Mouse (Mus musculus) ES-E14 (cell line): Measurements from ENCODE around the gene Adgb. TPM values are rescaled to one million over a fixed set of nuclear protein-coding genes. Genes with fewer than 3 reads are reported as not detected.

ENCODE experiments used
- DNase-seq: peaks from one replicate; pipeline ENCODE4 v3.0.0-alpha.2; 2013; ENCODE audit warnings: low read depth, low spot score
- H3K27ac ChIP-seq: 2 replicates; pipeline ENCODE4 v1.5.1; 2012; ENCODE audit warnings: low read depth, mild to moderate bottlenecking, low read length, moderate library complexity, mixed read lengths; ENCODE audit not compliant: poor library complexity, insufficient read depth, severe bottlenecking
- H3K36me3 ChIP-seq: 2 replicates; pipeline ENCODE4 v1.6.1; 2012; ENCODE audit warnings: mild to moderate bottlenecking, low read length, moderate library complexity, mixed read lengths; ENCODE audit not compliant: control insufficient read depth, poor library complexity, insufficient read depth, severe bottlenecking
- H3K4me1 ChIP-seq, 2 experiments: fragments of 150-350 bp in 1 of 2; sonication (generic) in 1 of 2; 2 replicates each; pipeline ENCODE4 v1.6.1; 2012; ENCODE audit warnings: low read length in 2 of 2, mild to moderate bottlenecking in 1 of 2, mixed read lengths in 1 of 2; ENCODE audit not compliant: control insufficient read depth in 2 of 2, insufficient read depth in 2 of 2, poor library complexity in 1 of 2
- H3K4me3 ChIP-seq, 2 experiments: fragments of 150-350 bp in 1 of 2; sonication (generic) in 1 of 2; 2 replicates each; pipeline ENCODE4 v1.5.1; 2012; ENCODE audit warnings: low read length in 2 of 2, low read depth in 1 of 2, mild to moderate bottlenecking in 1 of 2, mixed read lengths in 1 of 2; ENCODE audit not compliant: insufficient read depth in 1 of 2, poor library complexity in 1 of 2, severe bottlenecking in 1 of 2
- H3K9ac ChIP-seq: 2 replicates; pipeline ENCODE4 v1.6.1; 2012; ENCODE audit warnings: low read depth, mild to moderate bottlenecking, low read length, mixed read lengths; ENCODE audit not compliant: poor library complexity, insufficient read depth, severe bottlenecking
- H3K9me3 ChIP-seq: fragments of 150-350 bp; sonication (generic); 2 replicates; pipeline ENCODE4 v1.6.1; 2012; ENCODE audit warnings: low read depth, mild to moderate bottlenecking, low read length; ENCODE audit not compliant: control insufficient read depth, insufficient read depth
- CHD2 ChIP-seq: IDR thresholded peaks from 2 replicates; pipeline ENCODE4 v1.6.1; 2014; ENCODE audit warnings: mild to moderate bottlenecking, low read depth, low read length, inconsistent platforms
- HCFC1 ChIP-seq: IDR thresholded peaks from 2 replicates; pipeline ENCODE4 v1.6.1; 2012; ENCODE audit warnings: low read length, inconsistent platforms, borderline replicate concordance; ENCODE audit not compliant: insufficient read depth
- MAFK ChIP-seq: IDR thresholded peaks from 2 replicates; pipeline ENCODE4 v1.6.1; 2014; ENCODE audit warnings: mild to moderate bottlenecking, low read depth, low read length, inconsistent platforms; ENCODE audit not compliant: insufficient read depth
- ZC3H11A ChIP-seq: IDR thresholded peaks from 2 replicates; pipeline ENCODE4 v1.6.1; 2012; ENCODE audit warnings: low read depth, mild to moderate bottlenecking, inconsistent platforms, low read length, borderline replicate concordance
- ZNF384 ChIP-seq: IDR thresholded peaks from 2 replicates; pipeline ENCODE4 v1.6.1; 2012; ENCODE audit warnings: low read depth, low read length, inconsistent platforms
- in situ Hi-C, 2 experiments: fragments of 600-800 bp; cut with MboI; formaldehyde crosslinking; loops; one replicate each; pipeline ENCODE4 v1.15.1; 2025; ENCODE audit warnings: low sequenced_read_pairs in 2 of 2, inconsistent platforms in 1 of 2; ENCODE audit not compliant: unreplicated experiment in 2 of 2
- total RNA-seq: library from RNA; depleted of rRNA; stranded (reverse); fragments of 300-350 nt; gene quantifications from 2 replicates; pipeline ENCODE4 v1.2.3, GENCODE M21; 2012

Gene Adgb
- total RNA-seq, 1 experiment, result not detected

DNA sequence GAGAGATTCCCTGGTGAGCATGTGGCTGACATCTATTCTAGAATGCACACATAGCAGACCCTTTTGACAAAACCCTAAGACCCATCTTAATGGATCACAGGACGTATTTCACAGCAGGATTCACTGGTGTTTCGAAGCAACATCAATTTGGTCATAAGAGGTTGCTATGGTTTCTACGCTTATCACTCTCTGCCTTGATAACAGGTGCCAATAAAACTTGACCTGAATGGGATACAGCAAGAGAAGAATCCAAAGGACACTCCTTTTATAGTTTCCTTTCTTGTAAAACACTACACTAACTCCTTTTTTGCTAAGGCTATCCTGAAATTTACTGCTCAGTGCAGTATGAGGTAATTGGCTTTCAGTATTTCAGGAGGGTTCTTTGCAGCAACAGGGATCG lies 163.1 kb downstream of the Adgb start:
- Histone ChIP-seq H3K4me1 (no peaks in the 10 kb centered on the region), H3K36me3 (no peaks in the 10 kb centered on the region), H3K9ac (no peak overlapping the region), H3K9me3 (no peaks in the 10 kb centered on the region), H3K4me3 (no peak overlapping the region), H3K27ac (no peak overlapping the region)
- DNase-seq, result no peak
- TF ChIP-seq MAFK, result no peak
- in situ Hi-C loops, result loop anchor here in 1 of 2 experiments (25.0 kb wide), 1 partner anchor 497 kb away; no protein-coding TSS in a partner anchor

- in situ Hi-C loops, result loop anchor here in 1 of 2 experiments (25.0 kb wide), 1 partner anchor 495 kb away; no protein-coding TSS in a partner anchor
- no peak for DNase-seq
- no peaks in the 10 kb centered on the region for H3K36me3 ChIP-seq
- no peak overlapping the region for H3K27ac ChIP-seq
- no peak overlapping the region for H3K4me3 ChIP-seq
- no peak overlapping the region for H3K9ac ChIP-seq
- H3K9me3 ChIP-seq, result no peaks in the 10 kb centered on the region
- no peaks in the 10 kb centered on the region for H3K4me1 ChIP-seq
- TF ChIP-seq ZC3H11A, result no peak
- no peak for TF ChIP-seq ZNF384
- TF ChIP-seq CHD2, result no peak
- no peak for TF ChIP-seq MAFK
- TF ChIP-seq HCFC1, result no peak
Observed at GRCm38 (mm10) chr10:10307384-10307783, 164.7 kb downstream of the Adgb start.

- Histone ChIP-seq H3K27ac (no peak overlapping the region), H3K9me3 (no peaks in the 10 kb centered on the region), H3K4me1 (no peaks in the 10 kb centered on the region), H3K9ac (no peak overlapping the region), H3K4me3 (no peak overlapping the region), H3K36me3 (no peaks in the 10 kb centered on the region)
- TF ChIP-seq ZNF384, result no peak
- no peak for TF ChIP-seq CHD2
- TF ChIP-seq ZC3H11A, result no peak
- no peak for TF ChIP-seq HCFC1
- TF ChIP-seq MAFK, result no peak
- DNase-seq, result no peak
- in situ Hi-C loops, result loop anchor here in 1 of 2 experiments (25.0 kb wide), 1 partner anchor 492 kb away; no protein-coding TSS in a partner anchor
Observed at GRCm38 (mm10) chr10:10304370-10304769, 167.8 kb downstream of the Adgb start.

DNA sequence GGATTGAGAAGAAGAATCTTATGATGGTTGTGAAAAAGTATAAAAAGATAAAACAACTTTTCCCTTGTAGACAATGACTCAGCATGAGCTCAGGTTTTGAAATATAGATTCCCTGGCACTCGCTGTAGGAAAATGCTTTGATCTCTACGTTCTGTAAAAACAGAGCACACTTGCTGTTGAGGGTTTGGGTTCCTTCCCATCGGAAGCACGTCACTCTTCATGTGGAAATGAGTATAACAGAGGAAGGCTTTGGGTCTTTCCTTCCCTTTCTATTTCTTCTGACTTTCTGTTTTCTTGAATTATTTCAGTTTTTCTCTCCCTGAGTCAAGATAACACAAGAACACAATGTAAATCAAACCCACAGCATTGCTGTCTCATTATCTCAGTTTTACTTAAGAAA lies 170.4 kb downstream of the Adgb start:
- no peak overlapping the region for H3K9ac ChIP-seq
- no peak overlapping the region for H3K27ac ChIP-seq
- in situ Hi-C loops, result loop anchor here in 1 of 2 experiments (25.0 kb wide), 1 partner anchor 489 kb away; no protein-coding TSS in a partner anchor
- H3K4me1 ChIP-seq, result no peaks in the 10 kb centered on the region
- no peak for DNase-seq
- H3K9me3 ChIP-seq, result no peaks in the 10 kb centered on the region
- TF ChIP-seq CHD2 (no peak), HCFC1 (no peak), ZNF384 (no peak), ZC3H11A (no peak), MAFK (no peak)
- no peak overlapping the region for H3K4me3 ChIP-seq
- no peaks in the 10 kb centered on the region for H3K36me3 ChIP-seq

GRCm38 (mm10) chr10:10300915-10301439 lies 171.1 kb downstream of the Adgb start:
- H3K36me3 ChIP-seq, result no peaks in the 10 kb centered on the region
- no peak overlapping the region for H3K27ac ChIP-seq
- H3K4me3 ChIP-seq, result no peak overlapping the region
- H3K4me1 ChIP-seq, result no peaks in the 10 kb centered on the region
- no peak for DNase-seq
- no peaks in the 10 kb centered on the region for H3K9me3 ChIP-seq
- TF ChIP-seq MAFK (no peak), ZC3H11A (no peak), ZNF384 (no peak), HCFC1 (no peak), CHD2 (no peak)
- H3K9ac ChIP-seq, result no peak overlapping the region
- in situ Hi-C loops, result loop anchor here in 1 of 2 experiments (25.0 kb wide), 1 partner anchor 489 kb away; no protein-coding TSS in a partner anchor
